Mouse (Mus musculus) small intestine, adult 2 months (tissue): ENCODE results near the gene Fstl1. TPM values are rescaled to one million over a fixed set of nuclear protein-coding genes. Genes with fewer than 3 reads are reported as not detected.

Source experiments
- H3K27ac ChIP-seq: fragments of 200-500 bp; 2 replicates; pipeline ENCODE4 v1.5.1; 2012; ENCODE audit warnings: low read depth, low read length, control low read depth, inconsistent platforms; ENCODE audit not compliant: insufficient read depth
- H3K27me3 ChIP-seq: fragments of 200-500 bp; 2 replicates; pipeline ENCODE4 v1.6.1; 2012; ENCODE audit warnings: mild to moderate bottlenecking, moderate library complexity, low read length, inconsistent platforms; ENCODE audit not compliant: control insufficient read depth, insufficient read depth
- H3K36me3 ChIP-seq: fragments of 200-500 bp; 2 replicates; pipeline ENCODE4 v1.6.1; 2012; ENCODE audit warnings: mild to moderate bottlenecking, low read length, control low read depth, inconsistent platforms; ENCODE audit not compliant: control insufficient read depth, insufficient read depth
- H3K4me1 ChIP-seq: fragments of 200-500 bp; 2 replicates; pipeline ENCODE4 v1.6.1; 2012; ENCODE audit warnings: low read length, inconsistent platforms, mixed read lengths; ENCODE audit not compliant: control insufficient read depth, insufficient read depth, insufficient read length
- H3K4me3 ChIP-seq: fragments of 200-500 bp; 2 replicates; pipeline ENCODE4 v1.5.1; 2012; ENCODE audit warnings: low read depth, mild to moderate bottlenecking, control low read depth, inconsistent platforms, low read length, moderate library complexity
- CTCF ChIP-seq: fragments of 200-500 bp; IDR thresholded peaks from 2 replicates; pipeline ENCODE4 v1.5.1; 2012; ENCODE audit warnings: low read depth, mild to moderate bottlenecking, control low read depth, inconsistent platforms, low read length, moderate library complexity, mixed read lengths; ENCODE audit not compliant: insufficient replicate concordance, insufficient read length; ENCODE audit errors: extremely low read depth
- POLR2A ChIP-seq: fragments of 200-500 bp; IDR thresholded peaks from 2 replicates; pipeline ENCODE4 v1.6.1; 2012; ENCODE audit warnings: low read depth, mild to moderate bottlenecking, control low read depth, inconsistent platforms, low read length, moderate library complexity
- WGBS: fragments of 180-500 bp; shearing (Covaris S2); methylation state at CpG from one replicate; pipeline ENCODE4 v1.1.7; 2018; 5-methylcytosine and 5-hydroxymethylcytosine counted together
- polyA plus RNA-seq: library from polyadenylated mRNA; depleted of rRNA; stranded (reverse); fragments of >200 nt; gene quantifications from 2 replicates; pipeline ENCODE4 v1.2.3, GENCODE M21; 2012

The Fstl1 gene
- polyA plus RNA-seq, 1 experiment: 5.4 TPM

DNA sequence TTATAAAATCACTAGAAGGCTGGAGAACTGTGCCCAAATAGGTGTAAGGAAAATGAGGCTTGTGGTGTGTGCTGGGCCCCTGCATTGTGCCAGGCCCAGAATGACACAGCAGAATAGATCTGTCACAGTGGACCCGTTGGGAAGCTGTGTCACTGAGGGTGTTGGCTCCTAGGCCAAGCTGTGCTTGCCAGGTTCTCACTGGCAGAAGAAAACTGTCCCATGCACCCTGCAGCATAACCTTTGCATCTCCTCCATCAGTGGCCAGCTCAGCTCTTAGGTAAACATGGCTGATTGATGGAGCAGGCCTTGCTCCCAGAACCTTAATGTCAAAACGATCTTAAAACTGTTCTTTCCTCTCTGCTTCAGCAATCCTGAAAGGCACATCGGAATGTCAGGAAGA lies 79.7 kb downstream of the Fstl1 start:
- Histone ChIP-seq H3K36me3 (no peaks in the 10 kb centered on the region), H3K4me3 (no peak overlapping the region), H3K4me1 (no peaks in the 10 kb centered on the region), H3K27me3 (no peaks in the 10 kb centered on the region), H3K27ac (no peak overlapping the region)
- WGBS: 42% methylated on average over 3 of the region's 3 CpGs
- TF ChIP-seq POLR2A: no peak
- TF ChIP-seq CTCF: no peak

GRCm38 (mm10) chr16:37857495-37857894 lies 80.8 kb downstream of the Fstl1 start:
- H3K36me3 ChIP-seq: no peaks in the 10 kb centered on the region
- H3K27ac ChIP-seq: no peak overlapping the region
- H3K4me3 ChIP-seq: no peak overlapping the region
- no peaks in the 10 kb centered on the region for H3K27me3 ChIP-seq
- no peaks in the 10 kb centered on the region for H3K4me1 ChIP-seq
- TF ChIP-seq CTCF: no peak
- TF ChIP-seq POLR2A: no peak
- 74% methylated on average over 8 of the region's 8 CpGs for WGBS

DNA sequence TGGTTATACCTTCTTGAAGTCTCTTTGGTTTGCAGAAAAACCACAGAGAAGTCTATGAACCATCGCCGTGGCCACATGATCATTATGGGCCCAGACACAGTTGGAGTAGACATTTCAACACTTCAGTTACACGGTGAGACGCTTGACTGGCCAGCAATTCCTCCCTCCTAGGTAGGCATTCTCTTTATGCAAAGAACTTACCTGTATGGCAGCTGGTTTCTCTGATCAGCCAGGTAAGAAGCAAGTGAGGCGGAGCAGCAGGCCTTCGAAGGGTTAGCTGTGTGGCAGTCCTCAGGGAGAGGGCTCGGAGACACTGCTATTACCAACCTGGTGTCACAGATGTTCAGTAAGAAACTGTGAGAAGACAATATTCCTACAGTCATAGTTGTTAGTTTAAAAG lies 83.5 kb downstream of the Fstl1 start:
- no peaks in the 10 kb centered on the region for H3K36me3 ChIP-seq
- no peaks in the 10 kb centered on the region for H3K4me1 ChIP-seq
- H3K4me3 ChIP-seq: no peak overlapping the region
- no peak overlapping the region for H3K27ac ChIP-seq
- 85% methylated on average over 7 of the region's 7 CpGs for WGBS
- TF ChIP-seq CTCF (no peak), POLR2A (no peak)
- no peaks in the 10 kb centered on the region for H3K27me3 ChIP-seq

DNA sequence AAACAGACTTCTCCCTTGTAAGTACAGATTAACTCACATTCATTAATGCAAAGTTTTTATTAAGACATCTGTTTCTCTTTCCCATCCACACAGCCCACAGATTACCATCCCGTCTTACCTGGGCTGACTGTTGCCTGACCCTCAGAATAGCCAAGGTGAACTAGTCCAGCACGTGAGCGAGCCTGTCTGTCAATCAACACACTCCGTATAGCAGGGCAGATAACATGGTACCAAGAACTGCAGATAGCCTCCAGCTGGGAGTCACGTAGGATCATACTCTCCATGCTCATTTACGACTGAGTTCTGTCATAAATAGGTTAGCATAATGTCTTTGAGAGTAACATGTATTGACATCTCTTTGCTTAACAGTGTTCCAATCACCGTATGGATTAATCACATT lies 84.4 kb downstream of the Fstl1 start, which contains the start of gene Gm36028:
Gene Gm36028, minus strand, starts transcription at position 118 of the 400 bp plus-strand sequence.
- Histone ChIP-seq H3K27ac (no peak within 1 kb of the TSS), H3K27me3 (no peaks in the 10 kb centered on the region), H3K36me3 (no peaks in the 10 kb centered on the region), H3K4me3 (no peak within 1 kb of the TSS), H3K4me1 (no peaks in the 10 kb centered on the region)
- TF ChIP-seq CTCF (no peak), POLR2A (no peak)
- 69% methylated on average over 7 of the region's 7 CpGs for WGBS

DNA sequence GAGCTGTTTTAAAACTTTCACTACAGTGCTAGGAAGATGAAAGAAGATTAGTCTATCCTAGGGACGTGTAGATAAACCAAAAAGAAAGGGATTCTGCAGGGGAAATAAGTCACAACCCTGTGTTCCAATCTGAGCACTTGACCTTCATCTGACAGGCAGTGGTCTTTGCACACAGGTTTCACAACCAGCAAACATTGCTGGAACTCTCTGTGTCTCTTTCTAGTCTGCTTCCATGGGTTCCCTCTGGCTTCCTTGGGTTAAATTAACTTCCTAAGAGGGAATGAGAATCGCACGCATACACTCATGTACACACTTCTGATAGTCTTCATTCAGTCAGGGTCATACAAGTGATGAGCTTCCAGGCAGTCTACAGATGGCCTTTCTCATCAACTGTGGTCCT lies 87.2 kb downstream of the Fstl1 start:
- H3K4me1 ChIP-seq: peaks cover 2% of the 10 kb centered on the region; the same call in 1 of the 2 replicates
- WGBS: 80% methylated on average over 3 of the region's 3 CpGs
- TF ChIP-seq CTCF: no peak
- TF ChIP-seq POLR2A: no peak
- no peak overlapping the region for H3K4me3 ChIP-seq
- no peak overlapping the region for H3K27ac ChIP-seq
- H3K27me3 ChIP-seq: no peaks in the 10 kb centered on the region
- no peaks in the 10 kb centered on the region for H3K36me3 ChIP-seq

GRCm38 (mm10) chr16:37865841-37866240 lies 89.2 kb downstream of the Fstl1 start:
- 80% methylated on average over 9 of the region's 9 CpGs for WGBS
- H3K4me3 ChIP-seq: no peak overlapping the region
- H3K27ac ChIP-seq: no peak overlapping the region
- no peaks in the 10 kb centered on the region for H3K36me3 ChIP-seq
- TF ChIP-seq POLR2A (no peak), CTCF (no peak)
- H3K27me3 ChIP-seq: no peaks in the 10 kb centered on the region
- H3K4me1 ChIP-seq: peaks cover 5% of the 10 kb centered on the region; the same call in 1 of the 2 replicates

DNA sequence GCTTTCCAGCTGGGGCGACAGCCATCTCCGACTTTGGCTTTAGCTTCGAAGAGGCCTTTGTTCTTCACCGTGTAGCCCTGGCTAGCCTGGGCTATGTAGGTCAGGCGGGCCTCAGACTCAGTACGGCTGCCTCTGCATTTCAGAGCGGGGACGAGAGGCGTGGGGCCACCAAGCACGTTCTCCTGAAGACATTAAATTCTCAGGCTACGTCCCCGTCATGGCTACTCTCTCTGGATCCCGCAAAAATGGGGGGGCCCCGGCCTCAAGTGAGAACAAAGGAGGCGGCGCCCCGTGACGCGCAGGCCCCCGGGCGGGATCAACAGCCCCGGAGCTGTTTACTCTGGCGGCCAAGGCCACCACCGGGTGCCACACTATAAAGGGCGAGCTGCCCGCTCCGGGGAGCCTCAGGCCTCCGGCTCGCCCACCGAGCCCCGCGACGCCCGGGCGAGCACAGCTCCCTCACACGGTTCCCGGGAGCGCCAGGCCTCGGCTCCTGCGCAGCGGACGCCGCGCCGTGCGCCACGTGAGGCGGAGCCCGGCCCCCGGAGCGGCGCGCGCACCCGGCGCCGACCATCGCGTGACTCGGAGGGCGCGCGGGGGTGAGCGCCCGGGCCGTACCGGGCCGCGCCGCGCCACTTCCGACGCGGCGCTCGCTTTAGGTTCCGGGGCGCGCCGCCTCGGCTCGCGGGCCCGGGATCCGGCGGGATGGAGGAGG lies 91.3 kb downstream of the Fstl1 start, which contains the start of gene Lrrc58:
Gene Lrrc58, plus strand, starts transcription at position 599 of the 715 bp plus-strand sequence.
- Histone ChIP-seq H3K4me1 (peaks cover 9% of the 10 kb centered on the region), H3K36me3 (no peaks in the 10 kb centered on the region), H3K4me3 (peak within 1 kb of the TSS; percentile 78), H3K27me3 (no peaks in the 10 kb centered on the region), H3K27ac (peak within 1 kb of the TSS; percentile 77)
- TF ChIP-seq CTCF (no peak), POLR2A (peak; percentile 61; the same call in 1 of the 2 replicates)
- 1% methylated on average over 85 of the region's 86 CpGs for WGBS
